Mouse (Mus musculus): ENCODE data around the gene Rock2. TPM values are rescaled to one million over a fixed set of nuclear protein-coding genes. Genes with fewer than 3 reads are reported as not detected.

Rock2 gene
- total and polyA plus RNA-seq, 3 experiments, result 3.5 to 78.0 (median 59.7) TPM

DNA sequence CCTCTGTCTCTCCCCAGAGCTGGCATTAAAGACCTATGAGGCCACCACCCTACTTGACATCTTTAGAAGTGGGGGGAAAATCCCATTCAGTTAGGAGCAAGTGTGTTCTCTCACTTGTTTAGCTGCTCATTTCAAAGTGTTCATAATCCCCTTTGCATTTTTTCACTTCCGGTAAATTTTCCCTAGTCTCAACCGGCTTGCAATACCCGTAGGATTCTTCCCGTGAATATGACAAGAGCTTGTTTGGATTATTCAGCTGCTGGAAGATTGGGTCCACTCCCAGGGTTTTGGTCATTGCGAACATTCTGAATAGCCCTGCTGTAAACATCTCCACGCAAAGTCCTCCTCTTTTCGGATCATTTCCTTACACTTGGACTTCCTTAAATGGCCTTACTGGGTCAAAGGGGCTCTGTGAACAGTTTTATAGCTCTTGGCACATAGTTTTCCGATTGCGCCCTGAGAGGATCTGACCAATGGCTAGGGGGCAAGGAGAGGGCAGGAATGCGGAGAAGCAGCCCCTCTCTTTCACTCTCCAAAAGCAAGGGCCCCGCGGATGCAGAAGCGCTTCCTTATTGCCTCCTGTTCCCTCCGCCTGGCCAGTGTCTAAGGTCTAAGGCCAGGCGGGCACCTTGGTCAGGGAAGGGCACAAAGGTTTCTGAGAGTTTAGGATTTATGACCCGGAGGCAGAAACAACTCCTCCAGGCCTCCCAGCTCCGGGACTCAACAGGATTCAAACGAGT, 869 bp upstream of the Rock2 start:
- Histone ChIP-seq H3K27me3 (ENCODE audit: insufficient read depth, low read length) (peaks cover 10% of the 10 kb centered on the region; the same call in 1 of the 2 replicates), H3K4me1 (ENCODE audit: insufficient read depth, low read depth, low read length) (peaks cover 42% of the 10 kb centered on the region), H3K4me3 (ENCODE audit: low read depth, low read length) (peak overlapping the region; percentile 85), H3K36me3 (replicated peaks) (no peaks in the 10 kb centered on the region), H3K9me3 (replicated peaks) (no peaks in the 10 kb centered on the region)
- TF ChIP-seq POLR2AphosphoS5 (IDR thresholded peaks at IDR 0.05; ENCODE audit: insufficient replicate concordance, low read depth, low read length), result no peak
- TF ChIP-seq GATA1 (IDR thresholded peaks at IDR 0.05; ENCODE audit: borderline replicate concordance, low read length), result no peak
- no peak for TF ChIP-seq CTCF (IDR thresholded peaks at IDR 0.05; ENCODE audit: low read depth, low read length)
- TF ChIP-seq GATA2 (IDR thresholded peaks at IDR 0.05; ENCODE audit: borderline replicate concordance, low read depth, low read length), result no peak
- no peak for TF ChIP-seq TAL1 (conservative IDR thresholded peaks at IDR 0.05; ENCODE audit: low read depth, low read length)
- DNase-seq (ENCODE audit: low spot score) (peak; percentile 4), ATAC-seq (ENCODE audit: extremely low read depth, insufficient number of reproducible peaks, low FRiP score, poor library complexity, severe bottlenecking) (no peak)

DNA sequence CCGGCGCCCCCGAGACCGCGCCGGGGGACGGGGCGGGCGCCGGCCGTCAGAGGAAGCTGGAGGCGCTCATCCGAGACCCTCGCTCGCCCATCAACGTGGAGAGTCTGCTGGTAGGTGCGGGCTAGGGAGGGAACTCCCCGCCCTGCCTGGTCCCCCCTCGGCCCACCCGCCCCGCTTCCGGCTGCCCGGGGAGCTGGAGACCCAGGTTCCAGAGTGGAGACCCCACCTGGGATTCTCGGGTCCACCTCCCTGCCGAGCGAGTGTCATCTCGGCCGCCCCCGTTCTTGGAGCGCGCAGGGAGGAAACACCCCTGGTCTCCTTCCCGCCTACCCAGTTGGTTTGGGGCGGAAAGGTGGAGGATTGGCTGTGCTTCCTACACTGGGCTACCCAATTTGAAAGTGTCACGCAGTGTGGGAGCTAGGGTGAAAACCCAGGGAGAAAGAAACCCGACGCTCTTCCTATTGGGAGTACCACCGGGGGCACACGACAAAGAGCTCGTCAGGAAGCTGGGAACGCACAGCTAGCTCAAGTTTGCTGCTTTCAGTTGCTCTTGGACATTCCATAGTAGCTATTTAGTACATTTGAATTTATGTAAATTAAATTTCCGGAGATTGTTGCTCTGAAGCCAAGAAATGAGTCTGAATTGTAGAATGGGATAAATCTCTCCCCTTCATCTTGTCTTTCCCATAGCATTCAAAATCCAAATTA, 680 bp downstream of the Rock2 start:
- peak; percentile 32 for DNase-seq (ENCODE audit: low spot score)
- H3K36me3 ChIP-seq (replicated peaks), result no peaks in the 10 kb centered on the region
- H3K4me3 ChIP-seq (ENCODE audit: low read depth, low read length), result peak overlapping the region; percentile 85
- ATAC-seq (ENCODE audit: extremely low read depth, insufficient number of reproducible peaks, low FRiP score, poor library complexity, severe bottlenecking), result peak; percentile 55
- H3K27me3 ChIP-seq (ENCODE audit: insufficient read depth, low read length), result no peaks in the 10 kb centered on the region
- TF ChIP-seq GATA1 (IDR thresholded peaks at IDR 0.05; ENCODE audit: borderline replicate concordance, low read length) (no peak), TAL1 (conservative IDR thresholded peaks at IDR 0.05; ENCODE audit: low read depth, low read length) (no peak), POLR2AphosphoS5 (IDR thresholded peaks at IDR 0.05; ENCODE audit: insufficient replicate concordance, low read depth, low read length) (no peak), CTCF (IDR thresholded peaks at IDR 0.05; ENCODE audit: low read depth, low read length) (no peak), GATA2 (IDR thresholded peaks at IDR 0.05; ENCODE audit: borderline replicate concordance, low read depth, low read length) (no peak)
- H3K9me3 ChIP-seq (replicated peaks), result no peaks in the 10 kb centered on the region
- H3K4me1 ChIP-seq (ENCODE audit: insufficient read depth, low read depth, low read length), result peaks cover 47% of the 10 kb centered on the region

- Histone ChIP-seq H3K27me3 (ENCODE audit: insufficient read depth, low read length) (no peaks in the 10 kb centered on the region), H3K4me1 (ENCODE audit: insufficient read depth, low read depth, low read length) (peaks cover 54% of the 10 kb centered on the region), H3K4me3 (ENCODE audit: low read depth, low read length) (peak overlapping the region; percentile 85), H3K36me3 (replicated peaks) (no peaks in the 10 kb centered on the region), H3K9me3 (replicated peaks) (no peaks in the 10 kb centered on the region)
- TF ChIP-seq CTCF (IDR thresholded peaks at IDR 0.05; ENCODE audit: low read depth, low read length) (no peak), GATA2 (IDR thresholded peaks at IDR 0.05; ENCODE audit: borderline replicate concordance, low read depth, low read length) (no peak), GATA1 (IDR thresholded peaks at IDR 0.05; ENCODE audit: borderline replicate concordance, low read length) (no peak), POLR2AphosphoS5 (IDR thresholded peaks at IDR 0.05; ENCODE audit: insufficient replicate concordance, low read depth, low read length) (no peak)
- DNase-seq (ENCODE audit: low spot score), result no peak
- no peak for ATAC-seq (ENCODE audit: extremely low read depth, insufficient number of reproducible peaks, low FRiP score, poor library complexity, severe bottlenecking)
These were observed 1.5 kb downstream of the Rock2 start for GRCm38 (mm10) chr12:16896073-16896789.

- Histone ChIP-seq H3K36me3 (replicated peaks) (no peaks in the 10 kb centered on the region), H3K4me1 (ENCODE audit: insufficient read depth, low read depth, low read length) (peaks cover 58% of the 10 kb centered on the region), H3K27me3 (ENCODE audit: insufficient read depth, low read length) (no peaks in the 10 kb centered on the region), H3K4me3 (ENCODE audit: low read depth, low read length) (no peak overlapping the region; the same call in 1 of the 2 replicates), H3K9me3 (replicated peaks) (no peaks in the 10 kb centered on the region)
- ATAC-seq (ENCODE audit: extremely low read depth, insufficient number of reproducible peaks, low FRiP score, poor library complexity, severe bottlenecking) (no peak), DNase-seq (ENCODE audit: low spot score) (no peak)
- TF ChIP-seq CTCF (IDR thresholded peaks at IDR 0.05; ENCODE audit: low read depth, low read length), result no peak
- no peak for TF ChIP-seq GATA1 (IDR thresholded peaks at IDR 0.05; ENCODE audit: borderline replicate concordance, low read length)
- TF ChIP-seq GATA2 (IDR thresholded peaks at IDR 0.05; ENCODE audit: borderline replicate concordance, low read depth, low read length), result no peak
- no peak for TF ChIP-seq TAL1 (conservative IDR thresholded peaks at IDR 0.05; ENCODE audit: low read depth, low read length)
- TF ChIP-seq POLR2AphosphoS5 (IDR thresholded peaks at IDR 0.05; ENCODE audit: insufficient replicate concordance, low read depth, low read length), result no peak
These were observed 2.5 kb downstream of the Rock2 start for GRCm38 (mm10) chr12:16897225-16897624.

DNA sequence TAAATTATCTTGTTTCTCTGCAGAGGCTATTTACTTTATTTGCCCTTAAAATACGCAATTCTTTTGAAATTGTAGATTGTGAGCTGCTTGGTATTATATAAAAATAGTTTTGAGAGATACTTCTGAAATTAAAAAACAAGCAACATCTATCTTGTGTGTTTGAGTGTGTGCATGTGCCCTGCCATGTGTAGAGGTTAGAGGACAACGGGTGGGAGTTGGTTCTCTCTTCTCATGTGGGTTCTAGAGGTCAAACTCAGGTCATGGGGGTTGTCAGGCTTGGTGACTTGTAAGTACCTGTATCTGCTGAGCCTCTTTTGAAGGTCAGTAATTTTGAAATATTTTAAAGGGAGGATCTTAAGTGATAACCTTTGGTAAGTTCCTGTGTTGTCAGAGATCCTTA, 3.5 kb downstream of the Rock2 start:
- Histone ChIP-seq H3K36me3 (replicated peaks) (no peaks in the 10 kb centered on the region), H3K27me3 (ENCODE audit: insufficient read depth, low read length) (no peaks in the 10 kb centered on the region), H3K4me3 (ENCODE audit: low read depth, low read length) (no peak overlapping the region), H3K9me3 (replicated peaks) (no peaks in the 10 kb centered on the region), H3K4me1 (ENCODE audit: insufficient read depth, low read depth, low read length) (peaks cover 53% of the 10 kb centered on the region)
- ATAC-seq (ENCODE audit: extremely low read depth, insufficient number of reproducible peaks, low FRiP score, poor library complexity, severe bottlenecking), result no peak
- DNase-seq (ENCODE audit: low spot score), result no peak
- TF ChIP-seq TAL1 (conservative IDR thresholded peaks at IDR 0.05; ENCODE audit: low read depth, low read length) (no peak), GATA1 (IDR thresholded peaks at IDR 0.05; ENCODE audit: borderline replicate concordance, low read length) (no peak), GATA2 (IDR thresholded peaks at IDR 0.05; ENCODE audit: borderline replicate concordance, low read depth, low read length) (no peak), CTCF (IDR thresholded peaks at IDR 0.05; ENCODE audit: low read depth, low read length) (no peak), POLR2AphosphoS5 (IDR thresholded peaks at IDR 0.05; ENCODE audit: insufficient replicate concordance, low read depth, low read length) (no peak)

GRCm38 (mm10) chr12:16898790-16899189, 4.1 kb downstream of the Rock2 start:
- no peak for DNase-seq (ENCODE audit: low spot score)
- no peak for ATAC-seq (ENCODE audit: extremely low read depth, insufficient number of reproducible peaks, low FRiP score, poor library complexity, severe bottlenecking)
- Histone ChIP-seq H3K9me3 (replicated peaks) (no peaks in the 10 kb centered on the region), H3K36me3 (replicated peaks) (peaks cover under 1% of the 10 kb centered on the region), H3K27me3 (ENCODE audit: insufficient read depth, low read length) (no peaks in the 10 kb centered on the region), H3K4me1 (ENCODE audit: insufficient read depth, low read depth, low read length) (peaks cover 48% of the 10 kb centered on the region), H3K4me3 (ENCODE audit: low read depth, low read length) (no peak overlapping the region)
- no peak for TF ChIP-seq GATA2 (IDR thresholded peaks at IDR 0.05; ENCODE audit: borderline replicate concordance, low read depth, low read length)
